Mouse (Mus musculus) ES-E14 (cell line): Measurements from ENCODE around the gene Bcas3. TPM values are rescaled to one million over a fixed set of nuclear protein-coding genes. Genes with fewer than 3 reads are reported as not detected.
"Not testable (repeated sequence)": the region's sequence is repeated elsewhere in the genome, so short reads cannot be mapped to it uniquely, and the experiment has no call there.

ENCODE experiments used
- DNase-seq: peaks from one replicate; pipeline ENCODE4 v3.0.0-alpha.2; 2013; ENCODE audit warnings: low read depth, low spot score
- H3K27ac ChIP-seq: 2 replicates; pipeline ENCODE4 v1.5.1; 2012; ENCODE audit warnings: low read depth, mild to moderate bottlenecking, low read length, moderate library complexity, mixed read lengths; ENCODE audit not compliant: poor library complexity, insufficient read depth, severe bottlenecking
- H3K36me3 ChIP-seq: 2 replicates; pipeline ENCODE4 v1.6.1; 2012; ENCODE audit warnings: mild to moderate bottlenecking, low read length, moderate library complexity, mixed read lengths; ENCODE audit not compliant: control insufficient read depth, poor library complexity, insufficient read depth, severe bottlenecking
- H3K4me1 ChIP-seq, 2 experiments: fragments of 150-350 bp in 1 of 2; sonication (generic) in 1 of 2; 2 replicates each; pipeline ENCODE4 v1.6.1; 2012; ENCODE audit warnings: low read length in 2 of 2, mild to moderate bottlenecking in 1 of 2, mixed read lengths in 1 of 2; ENCODE audit not compliant: control insufficient read depth in 2 of 2, insufficient read depth in 2 of 2, poor library complexity in 1 of 2
- H3K4me3 ChIP-seq, 2 experiments: fragments of 150-350 bp in 1 of 2; sonication (generic) in 1 of 2; 2 replicates each; pipeline ENCODE4 v1.5.1; 2012; ENCODE audit warnings: low read length in 2 of 2, low read depth in 1 of 2, mild to moderate bottlenecking in 1 of 2, mixed read lengths in 1 of 2; ENCODE audit not compliant: insufficient read depth in 1 of 2, poor library complexity in 1 of 2, severe bottlenecking in 1 of 2
- H3K9ac ChIP-seq: 2 replicates; pipeline ENCODE4 v1.6.1; 2012; ENCODE audit warnings: low read depth, mild to moderate bottlenecking, low read length, mixed read lengths; ENCODE audit not compliant: poor library complexity, insufficient read depth, severe bottlenecking
- H3K9me3 ChIP-seq: fragments of 150-350 bp; sonication (generic); 2 replicates; pipeline ENCODE4 v1.6.1; 2012; ENCODE audit warnings: low read depth, mild to moderate bottlenecking, low read length; ENCODE audit not compliant: control insufficient read depth, insufficient read depth
- CHD2 ChIP-seq: IDR thresholded peaks from 2 replicates; pipeline ENCODE4 v1.6.1; 2014; ENCODE audit warnings: mild to moderate bottlenecking, low read depth, low read length, inconsistent platforms
- HCFC1 ChIP-seq: IDR thresholded peaks from 2 replicates; pipeline ENCODE4 v1.6.1; 2012; ENCODE audit warnings: low read length, inconsistent platforms, borderline replicate concordance; ENCODE audit not compliant: insufficient read depth
- MAFK ChIP-seq: IDR thresholded peaks from 2 replicates; pipeline ENCODE4 v1.6.1; 2014; ENCODE audit warnings: mild to moderate bottlenecking, low read depth, low read length, inconsistent platforms; ENCODE audit not compliant: insufficient read depth
- ZC3H11A ChIP-seq: IDR thresholded peaks from 2 replicates; pipeline ENCODE4 v1.6.1; 2012; ENCODE audit warnings: low read depth, mild to moderate bottlenecking, inconsistent platforms, low read length, borderline replicate concordance
- ZNF384 ChIP-seq: IDR thresholded peaks from 2 replicates; pipeline ENCODE4 v1.6.1; 2012; ENCODE audit warnings: low read depth, low read length, inconsistent platforms
- in situ Hi-C, 2 experiments: fragments of 600-800 bp; cut with MboI; formaldehyde crosslinking; loops; one replicate each; pipeline ENCODE4 v1.15.1; 2025; ENCODE audit warnings: low sequenced_read_pairs in 2 of 2, inconsistent platforms in 1 of 2; ENCODE audit not compliant: unreplicated experiment in 2 of 2
- total RNA-seq: library from RNA; depleted of rRNA; stranded (reverse); fragments of 300-350 nt; gene quantifications from 2 replicates; pipeline ENCODE4 v1.2.3, GENCODE M21; 2012

Bcas3 gene
- total RNA-seq, 1 experiment, result 23.6 TPM

- TF ChIP-seq HCFC1, result no peak
- no peak for TF ChIP-seq ZC3H11A
- TF ChIP-seq CHD2, result no peak
- no peak for TF ChIP-seq ZNF384
- TF ChIP-seq MAFK, result no peak
- in situ Hi-C loops, result loop anchor here (5.0 to 10.0 kb wide), 2 partner anchors 110 to 113 kb away; no protein-coding TSS in a partner anchor
- H3K4me3 ChIP-seq, result no peak overlapping the region
- H3K9me3 ChIP-seq, result no peaks in the 10 kb centered on the region
- H3K27ac ChIP-seq, result no peak overlapping the region
- peaks cover 11 to 15% of the 10 kb centered on the region in 2 experiments; a peak in 3 of 4 replicates for H3K4me1 ChIP-seq
- no peak overlapping the region for H3K9ac ChIP-seq
- H3K36me3 ChIP-seq, result no peaks in the 10 kb centered on the region
- DNase-seq, result no peak
These were observed 359.2 kb downstream of the Bcas3 start for GRCm38 (mm10) chr11:85712026-85712804.

- H3K36me3 ChIP-seq, result no peaks in the 10 kb centered on the region
- no peaks in the 10 kb centered on the region for H3K9me3 ChIP-seq
- H3K27ac ChIP-seq, result no peak overlapping the region
- H3K4me1 ChIP-seq, result peaks cover 11 to 15% of the 10 kb centered on the region in 2 experiments; a peak in 3 of 4 replicates
- no peak overlapping the region for H3K9ac ChIP-seq
- in situ Hi-C loops, result loop anchor here (5.0 to 10.0 kb wide), 2 partner anchors 109 to 112 kb away; no protein-coding TSS in a partner anchor
- no peak overlapping the region for H3K4me3 ChIP-seq
- TF ChIP-seq ZC3H11A (no peak), ZNF384 (no peak), MAFK (no peak), HCFC1 (no peak), CHD2 (no peak)
- DNase-seq, result no peak
These were observed 360.2 kb downstream of the Bcas3 start for GRCm38 (mm10) chr11:85712860-85713813.

- H3K4me3 ChIP-seq, result no peak overlapping the region
- H3K4me1 ChIP-seq, result peaks cover 11 to 15% of the 10 kb centered on the region in 2 experiments; a peak in 3 of 4 replicates
- H3K9ac ChIP-seq, result no peak overlapping the region
- in situ Hi-C loops, result loop anchor here (5.0 to 10.0 kb wide), 2 partner anchors 108 to 111 kb away; no protein-coding TSS in a partner anchor
- H3K36me3 ChIP-seq, result no peaks in the 10 kb centered on the region
- TF ChIP-seq ZC3H11A, result no peak
- no peak for TF ChIP-seq CHD2
- TF ChIP-seq ZNF384, result no peak
- no peak for TF ChIP-seq HCFC1
- TF ChIP-seq MAFK, result no peak
- H3K9me3 ChIP-seq, result no peaks in the 10 kb centered on the region
- no peak overlapping the region for H3K27ac ChIP-seq
- DNase-seq, result no peak
These were observed 360.8 kb downstream of the Bcas3 start for GRCm38 (mm10) chr11:85713814-85714208.

GRCm38 (mm10) chr11:85714312-85714931 lies 361.5 kb downstream of the Bcas3 start:
- Histone ChIP-seq H3K4me1 (peaks cover 12 to 15% of the 10 kb centered on the region in 2 experiments; a peak in 3 of 4 replicates), H3K9me3 (no peaks in the 10 kb centered on the region), H3K36me3 (no peaks in the 10 kb centered on the region), H3K9ac (no peak overlapping the region), H3K27ac (no peak overlapping the region), H3K4me3 (no peak overlapping the region)
- TF ChIP-seq CHD2 (peak; percentile 35; the same call in 1 of the 2 replicates), ZNF384 (no peak), MAFK (no peak), HCFC1 (no peak), ZC3H11A (no peak)
- in situ Hi-C loops, result loop anchor here (5.0 to 10.0 kb wide), 2 partner anchors 108 to 110 kb away; no protein-coding TSS in a partner anchor
- DNase-seq, result peak; percentile 59

GRCm38 (mm10) chr11:85716730-85717129 lies 363.8 kb downstream of the Bcas3 start:
- H3K9me3 ChIP-seq, H3K36me3 ChIP-seq, DNase-seq, H3K9ac ChIP-seq, H3K27ac ChIP-seq, H3K4me3 ChIP-seq: not testable (repeated sequence)
- peaks cover 12 to 15% of the 10 kb centered on the region in 2 experiments; a peak in 3 of 4 replicates for H3K4me1 ChIP-seq
- in situ Hi-C loops, result loop anchor here in 1 of 2 experiments (10.0 kb wide), 1 partner anchor 108 kb away; no protein-coding TSS in a partner anchor
